Mouse (Mus musculus) effector memory CD4-positive, alpha-beta T cell, adult 7 months (primary cell): Measurements from ENCODE around the gene Gpc4. TPM values are rescaled to one million over a fixed set of nuclear protein-coding genes. Genes with fewer than 3 reads are reported as not detected.

Source experiments
- polyA plus RNA-seq: library from polyadenylated mRNA; unstranded; fragments of 100-300 nt; shearing (Covaris generic); gene quantifications from one replicate; pipeline ENCODE4 v1.2.1, GENCODE M21; 2017

Gene Gpc4
- not detected for polyA plus RNA-seq

GRCm38 (mm10) chrX:52164738-52165554 lies at the start of gene Gpc4:
Gene Gpc4, minus strand, starts transcription at chrX:52165252.

Other genes starting within 250 kb of the Gpc4 start
- not detected for gene 1700080O16Rik, start 192.5 kb downstream of the Gpc4 start, polyA plus RNA-seq